Mouse (Mus musculus) left cerebral cortex, postnatal 25 days (tissue): Measurements from ENCODE around the gene Map4k2. TPM values are rescaled to one million over a fixed set of nuclear protein-coding genes. Genes with fewer than 3 reads are reported as not detected.
"Not testable (repeated sequence)": the region's sequence is repeated elsewhere in the genome, so short reads cannot be mapped to it uniquely, and the experiment has no call there.

ENCODE experiments used
- DNase-seq, 2 experiments: peaks; one replicate each; pipeline ENCODE4 v3.0.0; 2022; ENCODE audit warnings: low spot score in 2 of 2, mixed read lengths in 1 of 2
- intact Hi-C: fragments of 180-260 bp; cut with DNase I; formaldehyde crosslinking; loops from one replicate; pipeline ENCODE4 v1.15.1; 2025
- total RNA-seq, 2 experiments: library from RNA; stranded (reverse); gene quantifications; 2 replicates each; pipeline ENCODE4 v1.2.3; 2021

The Map4k2 gene
- total RNA-seq, result 10 to 100 TPM; 83.3 to 92.3 TPM

DNA sequence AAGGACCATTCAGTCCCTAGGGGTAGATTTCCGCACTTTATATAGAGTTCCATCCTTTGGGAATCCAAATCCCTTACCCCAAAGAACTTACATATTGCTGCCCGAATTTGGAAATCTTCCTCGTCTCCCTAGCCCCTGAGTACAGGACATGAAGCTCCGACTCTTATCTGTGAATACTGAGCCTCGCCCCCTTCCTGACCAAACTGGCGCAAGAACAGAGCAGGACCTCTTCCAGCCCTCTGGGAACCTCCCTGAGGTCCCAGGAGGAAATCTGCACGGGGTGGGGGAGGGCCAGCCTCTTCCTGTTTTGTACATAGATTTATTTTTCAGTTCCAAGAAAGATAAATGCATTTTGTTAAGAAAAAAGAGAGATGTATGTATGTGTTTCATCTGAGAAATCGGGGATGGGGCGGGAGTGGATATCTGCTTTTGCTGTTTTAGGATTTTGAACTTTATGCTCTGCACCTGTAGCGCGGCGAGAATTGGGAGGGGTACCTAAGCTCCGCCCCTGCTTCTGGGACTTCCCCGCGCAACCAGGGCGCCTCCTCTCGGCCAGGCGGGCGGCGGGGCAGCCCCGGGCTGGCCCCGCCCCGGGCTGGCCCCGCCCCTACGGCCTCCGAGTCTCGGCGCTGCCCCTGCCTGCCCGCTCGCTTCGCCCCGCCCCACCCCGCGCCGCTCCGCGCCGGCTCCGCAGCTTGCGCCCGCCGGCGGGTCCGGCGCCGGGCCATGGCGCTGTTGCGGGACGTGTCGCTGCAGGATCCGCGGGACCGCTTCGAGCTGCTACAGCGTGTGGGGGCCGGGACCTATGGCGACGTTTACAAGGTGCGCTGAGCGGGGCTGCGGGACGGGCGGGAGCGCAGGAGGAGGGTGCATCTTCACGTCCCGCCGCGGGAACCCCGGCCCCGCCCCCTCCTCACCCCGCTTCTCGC is at the start of gene Map4k2:
Map4k2 (plus strand) TSS at position 612 of the 929 bp plus-strand sequence.
- peak; percentile 69 to 75 for DNase-seq
- intact Hi-C loops, result no loop called here

DNA sequence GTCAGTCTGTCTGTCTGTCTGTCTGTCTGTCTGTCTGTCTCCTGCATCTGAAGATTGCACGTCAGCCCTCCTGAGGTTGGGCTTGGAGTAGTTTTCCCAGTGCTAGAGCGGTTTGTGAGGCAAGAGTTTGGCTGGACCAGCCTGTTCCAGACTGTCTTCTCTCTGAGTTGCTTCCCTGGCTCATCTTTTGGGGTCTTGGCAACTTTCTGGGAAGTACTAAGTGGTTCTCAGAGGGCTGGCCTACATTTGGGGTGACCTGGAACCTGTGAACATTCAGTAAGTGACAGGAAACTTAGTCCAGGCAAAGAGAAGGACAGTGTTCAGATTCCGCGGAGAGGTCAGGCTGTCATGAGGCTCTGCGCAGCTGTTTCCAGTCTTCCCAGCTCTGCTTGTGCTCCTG is 48.7 kb upstream of the Map4k2 start:
- intact Hi-C loops, result no loop called here

DNA sequence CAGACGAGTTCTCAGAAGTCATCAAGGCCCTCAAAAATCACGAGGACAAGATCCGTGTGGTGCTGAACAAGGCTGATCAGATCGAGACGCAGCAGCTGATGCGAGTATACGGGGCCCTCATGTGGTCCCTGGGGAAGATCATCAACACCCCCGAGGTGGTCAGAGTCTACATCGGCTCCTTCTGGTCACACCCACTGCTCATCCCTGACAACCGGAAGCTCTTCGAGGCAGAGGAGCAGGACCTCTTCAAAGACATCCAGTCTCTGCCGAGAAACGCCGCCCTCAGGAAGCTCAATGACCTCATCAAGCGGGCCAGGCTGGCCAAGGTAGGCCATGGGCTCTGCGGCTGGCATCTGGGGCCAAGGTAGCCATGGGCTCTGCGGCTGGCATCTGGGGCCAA is 46.6 kb upstream of the Map4k2 start:
- intact Hi-C loops, result no loop called here
- DNase-seq, result no peak

More for the DNA sequence above, 48.7 kb upstream of the Map4k2 start:
- no peak for DNase-seq

DNA sequence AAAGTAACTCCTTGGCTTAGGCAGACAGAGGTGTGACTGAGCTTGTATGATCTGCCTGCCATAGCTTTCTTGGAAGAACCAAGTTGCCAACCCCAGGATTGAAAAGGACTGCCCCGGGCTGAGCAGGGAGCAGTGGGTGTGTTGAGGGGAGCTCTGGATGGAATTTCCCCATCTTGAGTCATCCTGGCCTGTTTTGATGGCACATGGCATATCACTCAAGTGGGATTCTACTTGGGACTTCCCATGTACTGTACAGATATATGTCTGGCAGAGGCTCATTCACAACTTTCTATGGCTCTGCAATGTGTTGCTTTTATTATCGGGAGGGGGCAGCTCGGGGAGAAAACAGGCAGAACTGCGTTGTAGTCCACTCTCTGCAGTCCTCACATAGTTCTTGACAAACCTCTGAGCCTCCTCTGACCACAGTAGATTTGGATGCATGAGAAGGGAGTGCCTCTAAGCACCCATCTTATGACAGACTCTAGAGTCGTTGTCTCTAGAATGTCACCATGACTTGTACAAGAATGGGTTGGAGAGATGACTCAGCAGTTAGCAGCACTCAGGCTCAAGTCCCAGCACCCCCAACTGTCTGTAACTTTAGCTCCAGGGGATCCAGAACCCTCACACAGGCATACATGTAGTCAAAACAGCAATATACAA is 44.3 kb upstream of the Map4k2 start:
- intact Hi-C loops, result no loop called here
- no peak for DNase-seq

DNA sequence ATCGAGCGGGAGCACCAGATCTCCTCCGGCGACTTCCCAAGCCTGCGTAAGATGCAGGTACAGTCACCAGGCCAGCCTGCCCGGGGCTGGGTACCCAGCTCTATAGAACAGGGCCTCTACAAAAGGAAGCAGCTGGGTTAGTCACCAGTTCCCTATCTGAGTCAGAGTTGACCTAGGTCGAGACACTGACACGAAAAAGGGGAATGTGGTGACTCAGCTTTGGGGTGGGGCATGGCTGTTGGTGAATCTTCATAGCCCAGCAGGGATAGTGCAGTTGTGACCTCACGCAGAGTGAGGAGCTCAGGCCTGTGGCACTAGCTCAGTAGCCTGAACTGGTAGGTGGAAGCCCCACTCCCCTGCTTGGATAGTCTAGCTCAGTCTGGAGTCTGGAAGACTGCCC is 43.3 kb upstream of the Map4k2 start:
- DNase-seq, result no peak

DNA sequence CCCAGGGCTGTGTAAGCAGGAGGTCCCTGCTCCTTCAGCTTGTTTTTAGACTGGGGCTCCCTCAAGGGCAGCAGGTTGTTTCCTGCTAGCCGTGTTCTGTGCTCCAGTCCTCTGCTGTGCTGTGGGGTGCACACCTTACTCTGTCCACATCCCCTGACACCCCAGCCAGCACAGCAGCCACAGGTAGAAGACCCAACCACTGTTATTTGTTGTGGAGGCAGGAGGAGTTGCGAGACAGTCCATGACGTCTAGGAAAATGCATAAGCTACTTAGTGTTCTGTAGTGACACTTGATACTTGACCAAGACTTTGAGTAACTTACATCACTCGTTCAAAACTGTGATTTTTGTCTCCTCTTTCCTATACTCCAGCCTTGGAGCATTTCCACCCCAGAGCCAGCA is 41.9 kb upstream of the Map4k2 start:
- intact Hi-C loops, result no loop called here
- no peak for DNase-seq

More for the DNA sequence above, 43.3 kb upstream of the Map4k2 start:
- intact Hi-C loops, result no loop called here

DNA sequence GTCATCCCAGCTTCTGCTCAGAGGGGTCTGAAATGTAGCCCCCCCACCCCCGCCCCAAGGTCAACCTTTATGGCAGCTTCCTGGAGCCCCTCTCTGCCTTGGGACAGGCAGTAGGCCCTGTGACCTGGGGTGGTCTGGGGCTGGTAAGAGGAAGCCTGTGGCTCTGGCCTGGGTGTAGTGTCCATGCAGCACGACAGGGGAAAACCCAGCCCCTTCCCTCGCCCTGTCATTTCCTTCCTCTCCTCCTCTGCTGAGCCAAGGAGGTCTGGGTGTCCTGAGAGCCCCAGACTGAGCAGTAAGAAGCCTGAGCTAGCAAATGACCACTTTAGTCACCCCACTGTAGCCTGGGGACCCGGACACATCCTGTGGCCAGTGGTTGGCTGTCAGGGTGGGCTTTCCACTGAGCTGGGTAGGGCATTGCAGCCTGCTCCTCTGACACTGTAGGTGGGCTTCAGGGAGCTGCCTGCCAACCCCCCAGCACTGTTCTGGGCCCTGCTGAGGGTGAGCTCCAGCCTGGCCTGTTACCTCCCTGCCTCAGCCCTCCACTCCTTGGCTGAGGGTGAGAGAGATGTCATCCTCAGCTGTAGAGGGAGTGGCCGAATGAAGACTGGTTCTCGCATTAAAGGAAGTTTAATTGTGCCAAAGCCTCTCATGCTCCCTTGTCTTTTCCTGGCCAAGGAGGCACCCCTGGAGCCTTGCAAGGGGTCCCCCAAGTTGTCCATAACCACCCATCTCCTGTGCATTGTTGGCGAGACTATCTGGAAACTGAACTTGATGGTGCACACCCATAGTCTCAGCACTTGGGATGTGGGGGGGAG is 41.3 kb upstream of the Map4k2 start:
- DNase-seq, result no peak
- intact Hi-C loops, result no loop called here

DNA sequence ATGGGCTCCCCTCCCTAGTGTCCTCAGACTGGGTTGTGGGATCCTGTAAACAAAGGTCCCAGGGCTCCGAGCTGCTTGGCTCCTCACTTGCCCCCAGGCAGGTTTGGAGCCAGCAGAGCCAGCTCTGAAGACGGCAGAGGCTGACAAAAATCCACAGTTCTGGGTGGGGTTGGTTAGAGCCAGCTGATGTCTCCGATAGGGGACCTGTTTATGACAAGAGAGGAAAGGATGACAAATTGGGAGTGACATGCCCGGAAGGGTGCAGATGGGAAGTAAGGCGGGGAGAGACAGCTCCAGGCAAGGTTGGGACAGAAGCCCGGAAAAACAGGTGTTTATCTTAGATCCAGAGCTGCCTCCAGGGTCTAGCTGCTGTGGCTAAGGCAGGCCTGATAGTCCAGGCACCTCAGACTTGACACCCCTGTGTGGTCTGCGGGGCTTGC is 40.5 kb upstream of the Map4k2 start:
- DNase-seq, result no peak
- intact Hi-C loops, result no loop called here

DNA sequence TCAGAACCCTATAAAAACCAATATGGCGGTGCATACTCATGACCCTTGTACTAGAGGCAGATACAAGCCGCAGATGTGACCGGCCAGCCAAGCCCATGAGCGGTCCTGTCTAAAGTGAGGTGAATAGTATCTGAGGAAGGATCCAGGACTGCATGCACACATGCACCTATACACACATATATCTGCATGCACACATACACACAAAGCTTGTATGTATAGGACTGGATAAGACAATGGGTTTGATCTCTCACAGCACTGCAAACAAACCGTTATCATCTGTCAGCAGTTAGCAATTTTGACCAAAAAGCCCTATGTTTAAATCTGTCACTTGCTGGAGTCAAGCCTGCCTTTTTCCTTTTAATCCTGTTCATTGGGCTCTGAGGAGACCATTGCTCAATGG is 38.8 kb upstream of the Map4k2 start:
- DNase-seq, result no peak
- intact Hi-C loops, result no loop called here

DNA sequence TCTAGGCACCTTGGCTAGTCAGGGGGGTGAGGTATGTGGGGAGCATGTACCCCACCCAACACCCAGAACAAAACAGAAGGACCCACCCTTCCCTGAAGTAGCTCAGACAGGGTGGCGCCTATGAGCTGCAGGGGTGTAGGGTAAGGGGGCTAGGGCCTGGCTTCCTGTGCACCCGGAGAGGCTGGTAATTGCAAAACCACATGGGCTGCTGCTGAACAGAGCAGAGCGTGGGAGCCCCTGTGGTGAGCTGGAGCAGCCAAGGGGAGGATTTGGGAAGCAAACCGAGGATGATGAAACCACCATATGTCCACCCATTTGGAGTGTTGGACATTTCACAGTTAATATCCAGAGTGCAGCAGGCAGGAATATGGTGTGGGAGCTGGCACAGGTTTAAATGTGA is 38.4 kb upstream of the Map4k2 start:
- peak in 1 of 2 experiments; percentile 66 for DNase-seq
- intact Hi-C loops, result no loop called here

DNA sequence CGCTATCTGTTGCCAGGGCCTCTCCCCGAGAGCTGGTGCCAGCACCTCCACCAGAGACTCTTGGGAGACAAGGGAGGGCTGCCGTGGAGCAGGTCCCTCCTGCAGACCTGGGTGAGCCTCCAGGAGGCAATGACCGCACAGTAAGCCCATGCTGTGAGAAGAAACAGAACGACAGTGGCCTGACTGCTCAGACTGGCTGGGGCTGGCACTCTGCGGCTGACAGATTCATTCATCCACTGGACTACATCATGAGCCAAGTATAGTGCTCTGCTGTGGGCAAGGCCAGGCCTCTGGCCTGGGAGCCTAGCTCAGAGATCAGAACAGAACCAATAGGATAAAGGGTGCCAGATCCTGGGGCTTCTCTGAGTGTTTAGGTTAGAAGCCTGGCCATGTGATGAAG is 37.1 kb upstream of the Map4k2 start:
- DNase-seq, result no peak
- intact Hi-C loops, result no loop called here

DNA sequence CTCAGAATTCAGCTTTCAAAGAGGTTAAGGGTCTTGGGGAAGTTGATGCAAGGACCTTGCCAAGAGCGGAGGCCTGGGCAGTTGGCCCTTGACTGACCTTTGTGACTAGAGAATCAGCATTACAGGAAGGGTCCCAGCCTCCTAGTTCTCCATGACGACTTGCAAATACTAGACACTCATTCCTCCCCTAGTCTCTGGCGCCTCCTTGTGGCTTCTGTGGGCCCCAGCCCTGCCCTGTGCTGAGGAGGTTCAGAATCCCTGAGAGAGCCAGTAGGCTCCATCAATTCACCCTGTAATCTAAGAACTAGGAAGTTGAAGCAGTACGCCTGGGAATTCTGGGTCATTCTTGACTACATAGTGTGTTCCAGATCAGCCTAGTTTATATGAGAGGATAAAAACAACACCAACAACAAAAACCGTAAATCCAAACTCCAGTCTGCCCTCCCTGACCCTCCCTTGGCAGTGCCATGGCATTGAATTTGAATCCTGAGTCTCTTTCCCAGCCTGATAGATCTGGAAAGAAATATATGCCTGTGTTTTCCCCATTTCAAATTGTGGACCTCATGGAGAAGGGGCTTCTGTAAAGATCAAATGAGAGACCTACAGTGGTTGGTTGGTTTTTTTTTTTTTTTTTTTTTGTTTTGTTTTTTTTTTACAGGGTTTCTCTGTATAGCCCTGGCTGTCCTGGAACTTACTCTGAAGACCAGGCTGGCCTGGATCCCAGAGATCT is 36.0 kb upstream of the Map4k2 start:
- intact Hi-C loops, result loop anchor here (1.0 kb wide), 1 partner anchor 37 kb away; no protein-coding TSS in a partner anchor
- peak; percentile 60 to 81 for DNase-seq

DNA sequence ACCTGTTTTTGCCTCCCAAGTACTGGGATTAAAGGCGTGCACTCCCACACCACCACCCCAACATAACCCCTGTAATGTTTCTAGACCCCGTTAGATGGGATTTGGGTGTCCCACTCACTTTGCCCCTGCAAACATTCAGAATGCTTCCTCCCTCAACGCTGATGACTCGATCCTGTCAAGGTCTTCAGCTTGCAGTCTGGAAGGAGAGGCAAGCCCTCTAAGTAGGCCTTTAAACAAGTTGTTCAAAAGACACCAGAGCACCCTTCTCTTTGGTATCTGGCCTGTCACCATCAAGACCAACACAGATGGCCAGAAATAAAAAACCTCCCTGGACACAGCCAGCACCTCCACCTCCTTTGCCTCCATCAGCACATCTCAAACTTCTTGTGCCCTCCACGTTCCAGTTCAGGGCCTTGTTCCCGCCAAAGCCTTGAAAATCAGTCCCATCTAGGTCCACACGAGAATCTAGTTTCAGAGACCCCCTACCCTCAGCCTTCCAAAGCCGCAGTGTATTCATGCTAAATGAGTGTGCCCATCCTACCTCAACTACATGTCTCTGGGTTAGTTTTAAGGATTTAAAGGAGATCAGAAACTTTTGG is 35.3 kb upstream of the Map4k2 start:
- intact Hi-C loops, result loop anchor here (1.0 kb wide), 1 partner anchor 37 kb away; no protein-coding TSS in a partner anchor
- no peak for DNase-seq

DNA sequence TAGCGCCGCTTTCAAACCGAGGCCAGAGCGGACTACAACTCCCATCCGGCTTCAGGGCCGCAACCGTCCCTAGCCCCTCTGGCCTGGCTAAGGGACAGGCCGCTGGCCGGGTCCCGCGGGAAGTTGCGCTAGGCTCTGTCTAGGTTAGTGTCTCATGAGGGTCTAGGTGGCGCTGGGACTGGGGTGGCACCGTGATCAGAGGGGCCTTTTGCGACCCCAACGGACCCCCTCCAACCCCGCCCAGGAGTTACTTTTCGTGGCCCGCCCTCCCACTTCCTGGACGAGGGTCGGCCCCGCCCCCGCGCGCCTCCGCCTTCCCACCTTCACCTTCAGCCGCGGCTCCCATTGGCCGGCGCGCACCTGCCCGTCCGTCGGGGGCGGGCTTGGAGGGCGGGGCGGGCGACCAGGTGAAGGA is 34.8 kb upstream of the Map4k2 start, which contains the start of gene Cdc42bpg:
Cdc42bpg (plus strand) TSS at position 320 of the 415 bp plus-strand sequence.
- DNase-seq, result no peak

DNA sequence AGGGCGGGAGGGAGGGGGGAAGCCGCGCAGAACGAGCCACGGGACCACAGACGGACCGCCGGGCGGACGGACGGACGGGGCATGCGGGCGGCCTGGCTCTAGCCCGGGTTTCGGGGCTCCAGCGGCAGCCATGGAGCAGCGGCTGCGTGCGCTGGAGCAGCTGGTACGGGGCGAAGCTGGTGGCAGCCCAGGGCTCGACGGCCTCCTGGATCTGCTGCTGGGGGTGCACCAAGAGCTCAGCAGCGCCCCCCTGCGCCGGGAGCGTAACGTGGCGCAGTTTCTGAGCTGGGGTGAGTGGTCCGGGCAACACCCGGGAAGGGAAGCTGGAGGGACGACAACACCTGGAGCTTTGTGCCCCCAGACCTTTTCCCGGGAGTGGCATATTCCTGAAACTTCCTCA is 34.3 kb upstream of the Map4k2 start:
- peak in 1 of 2 experiments; percentile 18 for DNase-seq
- intact Hi-C loops, result no loop called here

More for the DNA sequence above, 34.8 kb upstream of the Map4k2 start, which contains the start of gene Cdc42bpg:
- intact Hi-C loops, result no loop called here

DNA sequence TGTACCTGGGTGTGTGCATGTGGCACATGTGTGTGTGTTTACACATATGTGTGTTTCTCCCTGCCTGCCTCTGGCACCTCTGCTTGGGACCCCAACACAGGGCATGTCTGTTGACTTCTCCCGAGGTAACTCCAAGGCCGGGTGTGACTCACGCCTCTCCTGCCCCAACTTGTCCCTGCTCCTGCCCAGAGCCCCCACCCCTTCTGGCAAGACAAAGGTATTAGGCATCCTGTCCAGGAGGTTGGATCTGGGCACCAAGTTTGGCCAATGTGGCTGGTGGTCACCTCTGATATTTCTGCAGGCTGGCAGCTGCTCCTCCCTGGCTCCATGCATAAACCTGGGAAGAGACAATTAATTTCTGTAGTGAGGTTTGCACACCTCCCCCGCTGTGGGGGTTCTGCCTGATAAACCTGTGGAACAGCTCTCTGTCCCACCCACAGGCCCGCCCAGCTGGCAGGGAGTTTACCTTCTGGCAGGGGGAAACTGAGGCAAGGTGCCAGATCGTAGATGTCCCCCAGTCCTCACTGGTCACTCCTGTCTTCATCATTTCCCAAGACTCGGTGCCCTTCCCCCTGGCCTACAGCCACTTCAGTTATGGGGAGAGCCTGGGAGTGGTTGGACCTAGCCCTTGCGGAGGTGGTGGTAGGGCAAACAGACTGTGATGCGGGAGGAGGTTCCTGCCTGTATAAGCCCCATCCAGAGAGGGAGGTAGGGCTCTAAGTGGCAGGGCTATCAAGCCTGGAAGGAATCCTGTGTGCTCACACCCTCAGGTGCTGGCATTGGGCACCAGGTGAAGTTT is 33.0 kb upstream of the Map4k2 start:
- no peak for DNase-seq
- intact Hi-C loops, result no loop called here

DNA sequence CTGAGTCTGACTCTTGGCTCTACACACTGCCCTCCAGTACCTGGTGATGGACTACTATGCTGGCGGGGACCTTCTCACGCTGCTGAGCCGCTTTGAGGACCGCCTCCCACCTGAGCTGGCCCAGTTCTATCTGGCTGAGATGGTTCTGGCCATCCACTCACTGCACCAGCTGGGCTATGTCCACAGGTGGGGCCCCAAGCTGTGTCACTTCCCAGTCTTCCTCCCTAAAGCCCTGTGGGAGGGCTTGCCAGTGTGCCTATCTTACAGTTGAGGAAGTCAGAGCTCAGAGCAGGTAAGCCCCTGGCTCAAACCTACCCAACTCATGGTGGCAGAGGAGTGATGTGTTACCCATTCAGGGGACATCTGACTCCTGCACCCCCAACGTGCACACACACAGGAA is 30.8 kb upstream of the Map4k2 start:
- intact Hi-C loops, result no loop called here
- DNase-seq, result no peak

DNA sequence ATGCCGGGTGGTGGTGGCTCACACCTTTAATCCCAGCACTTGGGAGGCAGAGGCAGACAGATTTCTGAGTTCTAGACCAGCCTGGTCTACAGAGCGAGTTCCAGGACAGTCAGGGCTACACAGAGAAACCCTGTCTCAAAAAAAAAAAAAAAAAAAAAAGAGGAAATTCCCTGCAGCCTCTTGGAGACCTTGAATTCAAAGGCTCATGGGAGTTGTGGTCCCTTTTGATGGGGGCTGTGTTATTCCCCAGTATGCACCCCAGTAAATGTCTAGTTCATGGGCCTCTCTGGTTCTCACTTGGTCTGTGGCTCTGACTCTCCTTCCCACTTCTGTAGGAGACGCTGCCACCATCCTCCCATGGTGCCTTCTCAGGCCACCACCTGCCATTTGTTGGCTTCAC is 29.2 kb upstream of the Map4k2 start:
- intact Hi-C loops, DNase-seq: not testable (repeated sequence)
